Mouse (Mus musculus) intestine, postnatal 0 days (tissue): Measurements from ENCODE around the gene Zfp61. TPM values are rescaled to one million over a fixed set of nuclear protein-coding genes. Genes with fewer than 3 reads are reported as not detected.

ENCODE experiments used
- ATAC-seq: fragments of 200-750 bp; cut with Nextera tagmentation; 2 replicates; pipeline ENCODE4 v1.8.0; 2017; ENCODE audit warnings: mild to moderate bottlenecking, moderate TSS enrichment, moderate library complexity
- H3K27ac ChIP-seq: fragments of 300-500 bp; sonication (generic); 2 replicates; pipeline ENCODE4 v1.5.1; 2014; ENCODE audit warnings: mild to moderate bottlenecking, low read depth, low read length, moderate library complexity
- H3K27me3 ChIP-seq: fragments of 300-500 bp; sonication (generic); replicated peaks from 2 replicates; pipeline ENCODE4 v1.6.1; 2014; ENCODE audit warnings: low read length, mixed read lengths; ENCODE audit not compliant: control insufficient read depth, insufficient read depth
- H3K36me3 ChIP-seq: fragments of 300-500 bp; sonication (generic); 2 replicates; pipeline ENCODE4 v1.6.1; 2014; ENCODE audit warnings: mild to moderate bottlenecking, moderate library complexity; ENCODE audit not compliant: control insufficient read depth, insufficient read depth
- H3K4me1 ChIP-seq: fragments of 300-500 bp; sonication (generic); replicated peaks from 2 replicates; pipeline ENCODE4 v1.6.1; 2014; ENCODE audit warnings: antibody characterized with exemption, low read length, mixed read lengths; ENCODE audit not compliant: control insufficient read depth, insufficient read depth
- H3K4me2 ChIP-seq: fragments of 300-500 bp; sonication (generic); replicated peaks from 2 replicates; pipeline ENCODE4 v1.6.1; 2014; ENCODE audit warnings: low read depth, mild to moderate bottlenecking, moderate library complexity
- H3K4me3 ChIP-seq: fragments of 300-500 bp; sonication (generic); 2 replicates; pipeline ENCODE4 v1.5.1; 2014; ENCODE audit warnings: low read depth, low read length
- H3K9ac ChIP-seq: fragments of 300-500 bp; sonication (generic); 2 replicates; pipeline ENCODE4 v1.6.1; 2014; ENCODE audit warnings: mild to moderate bottlenecking, low read depth, low read length
- H3K9me3 ChIP-seq: fragments of 300-500 bp; sonication (generic); 2 replicates; pipeline ENCODE4 v1.6.1; 2016; ENCODE audit warnings: mixed run types; ENCODE audit not compliant: control insufficient read depth
- CTCF ChIP-seq: sonication (generic); IDR thresholded peaks from 2 replicates; pipeline ENCODE4 v1.5.1; 2016; ENCODE audit warnings: low read depth, mild to moderate bottlenecking, control low read depth, antibody characterized with exemption, moderate library complexity
- WGBS: fragments of 180-500 bp; shearing (Covaris S2); extraction: QIAGEN DNeasy Blood & Tissue Kit; methylation state at CpG from one replicate; pipeline ENCODE4 v1.1.7; 2014; 5-methylcytosine and 5-hydroxymethylcytosine counted together
- microRNA-seq: library from miRNA; unstranded; fragments of <30 nt; microRNA quantifications from one replicate; pipeline ENCODE4, GENCODE M21; 2016
- polyA plus RNA-seq: library from polyadenylated mRNA; unstranded; fragments of >200 nt; fragmentation: Nextera tagmentation; extraction: Ambion mirVana; gene quantifications from 2 replicates; pipeline ENCODE4 v1.2.1, GENCODE M21; 2015

Gene Zfp61
- polyA plus RNA-seq, 1 experiment from 2014 or later = 5.1 TPM

- Histone ChIP-seq H3K27ac (no peak within 1 kb of the TSS; the same call in 1 of the 2 replicates), H3K9me3 (no peaks in the 10 kb centered on the region), H3K27me3 (no peaks in the 10 kb centered on the region), H3K36me3 (no peaks in the 10 kb centered on the region), H3K4me1 (no peaks in the 10 kb centered on the region), H3K9ac (peak within 1 kb of the TSS; percentile 58), H3K4me2 (peak within 1 kb of the TSS; percentile 83), H3K4me3 (peak within 1 kb of the TSS; percentile 54)
- TF ChIP-seq CTCF = no peak
- peak; percentile 78 for ATAC-seq
- 15% methylated on average over 21 of the region's 21 CpGs for WGBS
These were observed 46.2 kb downstream of the Zfp61 start, which contains the start of gene Zfp108 for GRCm38 (mm10) chr7:24254633-24255474. Gene Zfp108 (plus strand): TSS chr7:24254794.

- Histone ChIP-seq H3K36me3 (no peaks in the 10 kb centered on the region), H3K27me3 (no peaks in the 10 kb centered on the region), H3K4me1 (no peaks in the 10 kb centered on the region), H3K4me3 (peak overlapping the region; percentile 54), H3K27ac (no peak overlapping the region), H3K4me2 (peak overlapping the region; percentile 83), H3K9ac (no peak overlapping the region), H3K9me3 (no peaks in the 10 kb centered on the region)
- TF ChIP-seq CTCF = no peak
- peak; percentile 15; the same call in 1 of the 2 replicates for ATAC-seq
- WGBS = 57% methylated on average over 9 of the region's 9 CpGs
These were observed 47.0 kb downstream of the Zfp61 start for GRCm38 (mm10) chr7:24253779-24254615.

Small RNA genes lying within 50 kb of the gene (microRNA-seq; reads per million reads assigned to microRNA genes)
- not detected for gene Gm27592

Other genes starting within 250 kb of the Zfp61 start
- gene Vmn1r183, start 248.0 kb downstream of the Zfp61 start, polyA plus RNA-seq = not detected in 2 replicates
- 5.2 and 6.5 TPM in 2 replicates for gene Zfp180, start 219.3 kb downstream of the Zfp61 start, polyA plus RNA-seq
- 2.0 and 2.2 TPM in 2 replicates for gene Zfp112, start 188.9 kb downstream of the Zfp61 start, polyA plus RNA-seq
- gene Zfp235, start 167.1 kb downstream of the Zfp61 start, polyA plus RNA-seq = 7.9 and 8.0 TPM in 2 replicates
- 0.37 and 0.72 TPM in 2 replicates for gene Zfp114, start 126.2 kb downstream of the Zfp61 start, polyA plus RNA-seq
- 3.0 and 3.1 TPM in 2 replicates for gene Zfp111, start 89.8 kb downstream of the Zfp61 start, polyA plus RNA-seq
- gene Zfp109, start 63.7 kb downstream of the Zfp61 start, polyA plus RNA-seq = 0.65 and 0.73 TPM in 2 replicates
- gene Zfp108, start 46.4 kb downstream of the Zfp61 start, polyA plus RNA-seq = 0.86 and 0.98 TPM in 2 replicates
- gene Zfp93, start 30.8 kb downstream of the Zfp61 start, polyA plus RNA-seq = 2.2 and 3.2 TPM in 2 replicates
- gene Zfp94, start 15.4 kb upstream of the Zfp61 start, polyA plus RNA-seq = 3.1 and 3.2 TPM in 2 replicates
- gene Tescl, start 32.7 kb upstream of the Zfp61 start, polyA plus RNA-seq = 0.18 TPM in 1 of 2 replicates, not detected in the other
- not detected in 2 replicates for gene Lypd5, start 48.0 kb upstream of the Zfp61 start, polyA plus RNA-seq
- gene Kcnn4, start 69.0 kb upstream of the Zfp61 start, polyA plus RNA-seq = 3.2 and 3.7 TPM in 2 replicates
- 14.0 and 15.1 TPM in 2 replicates for gene Smg9, start 98.4 kb upstream of the Zfp61 start, polyA plus RNA-seq
- not detected in 2 replicates for gene Irgc1, start 151.1 kb upstream of the Zfp61 start, polyA plus RNA-seq
- 6.9 and 7.8 TPM in 2 replicates for gene Plaur, start 161.3 kb upstream of the Zfp61 start, polyA plus RNA-seq
- gene Cadm4, start 180.8 kb upstream of the Zfp61 start, polyA plus RNA-seq = 1.4 and 1.7 TPM in 2 replicates
- 11.2 and 12.8 TPM in 2 replicates for gene Zfp428, start 205.8 kb upstream of the Zfp61 start, polyA plus RNA-seq
- gene AC161166.1, start 211.2 kb upstream of the Zfp61 start, polyA plus RNA-seq = 0.05 TPM in 1 of 2 replicates, not detected in the other
- 3.4 TPM in 2 replicates for gene Irgq, start 229.5 kb upstream of the Zfp61 start, polyA plus RNA-seq
- not detected in 2 replicates for gene Pinlyp, start 244.9 kb upstream of the Zfp61 start, polyA plus RNA-seq
- gene Xrcc1, start 245.1 kb upstream of the Zfp61 start, polyA plus RNA-seq = 24.5 and 26.6 TPM in 2 replicates